Mouse (Mus musculus) embryonic fibroblast, embryonic 13.5 days (primary cell): ENCODE results near the gene Tm2d3. TPM values are rescaled to one million over a fixed set of nuclear protein-coding genes. Genes with fewer than 3 reads are reported as not detected.

Source experiments
- H3K27ac ChIP-seq: 2 replicates; pipeline ENCODE4 v1.5.1; 2012; ENCODE audit warnings: low read length, control low read depth, inconsistent platforms; ENCODE audit not compliant: insufficient read depth
- H3K4me1 ChIP-seq: 2 replicates; pipeline ENCODE4 v1.6.1; 2011; ENCODE audit warnings: low read length; ENCODE audit not compliant: control insufficient read depth, insufficient read depth
- H3K4me3 ChIP-seq: 2 replicates; pipeline ENCODE4 v1.5.1; 2011; ENCODE audit warnings: mild to moderate bottlenecking, control low read depth, low read length; ENCODE audit not compliant: insufficient read depth
- CTCF ChIP-seq: IDR thresholded peaks from 2 replicates; pipeline ENCODE4 v1.5.1; 2011; ENCODE audit warnings: mild to moderate bottlenecking, control low read depth, low read length, moderate library complexity, borderline replicate concordance; ENCODE audit not compliant: insufficient read depth
- POLR2A ChIP-seq: IDR thresholded peaks from 2 replicates; pipeline ENCODE4 v1.6.1; 2011; ENCODE audit warnings: low read depth, mild to moderate bottlenecking, control low read depth, low read length, moderate library complexity
- polyA plus RNA-seq: library from polyadenylated mRNA; stranded (reverse); fragments of >200 nt; gene quantifications from 2 replicates; pipeline ENCODE4 v1.2.4, GENCODE M21; 2011; ENCODE audit warnings: low read depth; ENCODE audit not compliant: missing spikeins, insufficient read length

The Tm2d3 gene
- 69.1 and 83.5 TPM in 2 replicates for polyA plus RNA-seq

GRCm38 (mm10) chr7:65690869-65691268 lies at the start of gene Tm2d3:
Gene Tm2d3 (plus strand): TSS chr7:65691169.
- peaks cover 2% of the 10 kb centered on the region; the same call in 1 of the 2 replicates for H3K4me1 ChIP-seq
- no peak within 1 kb of the TSS for H3K4me3 ChIP-seq
- TF ChIP-seq POLR2A (no peak), CTCF (no peak)
- H3K27ac ChIP-seq, result no peak within 1 kb of the TSS

GRCm38 (mm10) chr7:65642371-65643304 lies 48.3 kb upstream of the Tm2d3 start:
- H3K4me1 ChIP-seq, result no peaks in the 10 kb centered on the region
- H3K4me3 ChIP-seq, result no peak overlapping the region
- TF ChIP-seq CTCF (no peak), POLR2A (no peak)
- no peak overlapping the region for H3K27ac ChIP-seq

DNA sequence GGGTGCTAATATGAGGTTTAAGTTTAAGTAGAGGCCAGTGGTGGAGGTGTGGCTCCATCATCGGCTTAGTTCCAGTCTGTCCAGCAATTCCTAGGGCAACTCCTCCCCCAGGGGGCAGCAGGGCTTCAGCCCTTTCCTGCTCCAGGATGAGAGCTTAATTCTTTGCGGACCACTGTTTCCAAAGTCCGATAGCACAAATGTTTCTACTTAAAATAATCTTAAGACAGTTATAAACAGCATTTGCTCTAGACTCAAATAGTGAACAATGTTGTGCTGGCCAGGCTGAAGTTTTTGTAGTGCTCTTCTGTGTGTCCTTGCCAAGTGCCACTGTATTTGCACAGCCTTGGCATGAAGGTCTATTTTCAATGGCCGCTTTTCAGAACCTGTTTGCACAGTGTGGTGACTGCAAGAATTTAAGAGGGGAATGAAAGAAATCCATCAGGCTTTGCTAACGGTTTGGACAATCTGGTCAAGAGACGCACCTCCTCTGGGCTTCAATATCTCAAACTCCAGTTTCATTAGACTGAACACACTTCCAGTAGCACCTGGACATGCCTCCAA lies 47.0 kb upstream of the Tm2d3 start:
- peak overlapping the region; percentile 11; the same call in 1 of the 2 replicates for H3K4me3 ChIP-seq

DNA sequence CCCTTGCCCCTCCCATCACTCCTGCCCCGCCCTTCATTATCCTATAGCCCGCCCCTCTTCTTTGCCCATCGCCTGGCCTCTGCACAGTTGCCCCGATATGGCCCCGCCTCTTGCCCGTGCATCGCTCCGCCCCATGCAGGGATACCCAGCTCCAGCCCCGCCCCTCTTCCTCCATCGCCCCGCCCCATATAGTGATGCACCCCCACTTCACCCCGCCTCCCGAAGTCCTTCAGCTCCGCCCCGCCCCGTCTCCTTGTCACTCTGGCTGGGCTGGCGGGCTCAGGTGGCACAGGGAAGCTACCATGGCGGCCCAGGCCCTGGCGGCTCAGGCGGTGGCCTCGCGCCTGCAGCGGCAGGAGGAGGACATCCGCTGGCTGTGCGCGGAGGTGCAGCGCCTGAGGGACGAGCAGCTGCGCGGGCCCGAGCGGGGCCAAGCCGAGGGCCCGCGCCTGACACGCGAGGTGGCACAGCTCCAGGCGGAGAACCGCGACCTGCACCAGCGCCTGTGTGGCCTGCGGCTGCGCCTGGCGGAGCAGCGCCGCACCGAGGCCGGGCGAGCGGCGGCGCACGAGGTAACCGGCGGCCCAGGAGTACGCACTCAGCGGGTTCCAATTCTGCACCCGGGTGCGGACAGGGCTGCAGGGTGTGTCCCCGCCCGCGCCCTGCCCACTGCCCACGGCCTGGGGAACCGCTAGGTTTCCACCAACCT lies 46.2 kb upstream of the Tm2d3 start, which contains the start of gene Tarsl2:
TSS of gene Tarsl2 (plus strand) at position 256 of the 709 bp plus-strand sequence.
- TF ChIP-seq POLR2A (peak; percentile 54; the same call in 1 of the 2 replicates), CTCF (no peak)
- Histone ChIP-seq H3K4me3 (peak within 1 kb of the TSS; percentile 47), H3K4me1 (no peaks in the 10 kb centered on the region), H3K27ac (no peak within 1 kb of the TSS)

More for the DNA sequence above, 47.0 kb upstream of the Tm2d3 start:
- TF ChIP-seq POLR2A, result no peak
- TF ChIP-seq CTCF, result no peak
- no peaks in the 10 kb centered on the region for H3K4me1 ChIP-seq
- H3K27ac ChIP-seq, result no peak overlapping the region

DNA sequence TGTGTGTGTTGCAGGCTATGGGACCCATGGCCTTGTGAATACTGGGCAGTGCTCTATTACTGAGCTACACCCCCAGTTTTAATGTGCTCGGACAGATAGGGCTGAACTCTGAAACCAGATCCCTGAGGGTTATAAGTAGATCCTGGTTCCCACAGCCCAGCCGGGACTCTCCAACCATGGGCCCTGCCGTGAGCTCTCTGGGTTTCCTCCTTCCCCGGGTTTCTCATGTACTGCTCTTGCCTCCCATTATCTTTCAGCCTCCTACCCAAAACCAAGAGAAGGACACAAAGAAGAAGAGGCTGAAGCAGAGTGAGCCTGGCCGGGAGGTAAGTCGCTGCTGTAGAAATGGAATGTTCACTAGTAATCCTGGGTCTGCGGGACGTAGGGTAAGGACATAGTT lies 45.0 kb upstream of the Tm2d3 start:
- TF ChIP-seq CTCF, result no peak
- no peak for TF ChIP-seq POLR2A
- Histone ChIP-seq H3K4me3 (no peak overlapping the region), H3K27ac (no peak overlapping the region), H3K4me1 (no peaks in the 10 kb centered on the region)

DNA sequence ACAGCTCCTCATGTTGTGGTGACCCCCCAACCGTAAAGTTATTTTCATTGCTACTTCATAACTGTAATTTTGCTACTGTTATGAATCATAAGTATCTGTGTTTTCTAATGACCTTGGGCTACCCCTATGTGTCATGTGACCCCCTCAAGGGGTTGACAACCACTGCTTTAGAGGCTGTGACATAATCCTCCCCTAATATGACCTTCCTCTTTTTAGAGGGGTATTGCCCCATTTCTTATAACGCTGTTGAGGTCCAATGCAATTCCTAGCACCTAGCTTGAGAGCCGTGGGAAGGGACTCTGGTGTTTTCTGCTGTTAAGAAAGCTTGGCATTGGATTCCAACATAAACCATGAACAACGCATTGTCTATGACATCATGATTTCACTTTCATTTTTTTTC lies 40.3 kb upstream of the Tm2d3 start:
- no peak overlapping the region for H3K4me3 ChIP-seq
- TF ChIP-seq POLR2A, result no peak
- TF ChIP-seq CTCF, result no peak
- H3K4me1 ChIP-seq, result no peaks in the 10 kb centered on the region
- H3K27ac ChIP-seq, result no peak overlapping the region

DNA sequence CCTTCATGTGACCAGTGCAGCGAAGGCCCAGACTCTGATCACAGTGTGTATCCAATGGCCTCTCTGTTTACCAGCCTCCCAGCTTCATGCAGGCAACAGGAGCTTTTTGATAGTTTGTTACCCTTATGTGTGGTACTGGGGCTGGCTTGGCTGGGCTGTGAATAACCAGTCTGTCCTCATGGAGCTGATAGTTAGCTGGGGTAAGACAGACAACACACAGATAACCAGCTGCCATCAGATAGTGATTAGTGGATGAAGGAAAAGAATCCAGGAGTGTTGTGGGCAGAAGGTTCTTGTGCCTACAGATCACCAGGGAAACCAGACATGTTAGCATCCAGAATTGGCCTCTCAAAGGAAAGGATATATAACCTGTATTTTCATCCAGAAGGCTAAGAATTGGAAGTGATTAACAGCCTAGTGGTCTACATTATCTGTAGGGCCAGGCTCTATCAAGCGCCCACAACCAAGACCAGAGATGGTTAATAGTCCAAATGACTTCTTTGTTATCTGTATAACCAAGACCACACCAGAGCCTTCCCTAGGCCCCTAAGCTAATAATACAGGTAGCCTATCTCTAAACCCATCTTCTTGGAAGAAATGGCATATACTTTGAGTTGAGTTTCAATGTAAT lies 33.4 kb upstream of the Tm2d3 start:
- Histone ChIP-seq H3K4me3 (no peak overlapping the region), H3K4me1 (no peaks in the 10 kb centered on the region), H3K27ac (no peak overlapping the region)
- TF ChIP-seq POLR2A (no peak), CTCF (no peak)

DNA sequence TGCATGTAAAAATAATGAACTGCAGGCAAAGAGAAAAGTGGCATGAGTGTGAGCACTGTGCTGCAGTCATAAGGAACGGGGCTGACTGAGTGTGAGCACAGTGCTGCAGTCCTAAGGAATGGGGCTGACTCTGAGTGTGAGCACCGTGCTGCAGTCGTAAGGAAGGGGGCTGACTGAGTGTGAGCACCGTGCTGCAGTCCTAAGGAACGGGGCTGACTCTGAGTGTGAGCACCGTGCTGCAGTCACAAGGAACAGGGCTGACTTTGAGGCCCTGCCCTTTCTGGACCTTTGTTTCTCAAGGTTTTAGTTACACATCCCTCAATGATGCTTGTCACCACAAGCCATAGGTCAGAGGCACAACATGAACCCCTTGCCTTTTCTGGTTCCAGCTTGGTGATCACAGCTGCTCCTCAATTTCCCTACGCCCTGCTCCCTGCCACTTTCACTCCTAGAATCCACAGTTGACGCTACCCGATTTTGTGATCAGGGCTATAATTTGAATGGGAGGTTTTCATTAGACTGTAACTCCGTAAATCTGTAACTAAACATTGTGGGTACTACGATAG lies 27.7 kb upstream of the Tm2d3 start:
- Histone ChIP-seq H3K4me1 (no peaks in the 10 kb centered on the region), H3K4me3 (no peak overlapping the region), H3K27ac (no peak overlapping the region)
- TF ChIP-seq CTCF, result no peak
- no peak for TF ChIP-seq POLR2A

DNA sequence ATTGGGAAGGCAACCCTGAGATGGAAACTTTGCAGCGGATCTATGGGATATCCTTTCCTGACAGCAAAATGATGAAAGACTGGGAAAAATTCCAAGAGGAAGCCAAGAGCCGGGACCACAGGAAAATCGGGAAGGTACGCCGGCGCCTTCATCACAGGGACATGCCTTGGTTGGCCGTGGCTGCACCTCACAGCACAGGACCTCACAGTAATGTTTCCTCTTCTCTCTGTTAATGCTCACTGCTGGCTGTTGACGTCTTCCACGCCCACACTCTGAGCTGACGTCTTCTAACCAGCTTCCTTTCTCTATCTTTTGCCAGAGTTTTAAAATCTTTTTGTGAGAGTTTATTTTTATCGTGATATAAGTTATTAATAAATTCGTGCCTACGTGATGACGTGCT lies 27.1 kb upstream of the Tm2d3 start:
- no peak overlapping the region for H3K4me3 ChIP-seq
- H3K27ac ChIP-seq, result no peak overlapping the region
- TF ChIP-seq POLR2A (no peak), CTCF (no peak)
- H3K4me1 ChIP-seq, result no peaks in the 10 kb centered on the region
